Mouse (Mus musculus) liver, embryonic 14.5 days (tissue): ENCODE results near the gene Myh7.

Experiments used
- CTCF ChIP-seq: IDR thresholded peaks from 2 replicates; pipeline ENCODE4 v1.5.1; 2016; ENCODE audit warnings: antibody characterized with exemption, low read depth, control low read depth
- EP300 ChIP-seq: IDR thresholded peaks from 2 replicates; pipeline ENCODE4 v1.6.1; 2016; ENCODE audit warnings: antibody characterized with exemption, low read depth

DNA sequence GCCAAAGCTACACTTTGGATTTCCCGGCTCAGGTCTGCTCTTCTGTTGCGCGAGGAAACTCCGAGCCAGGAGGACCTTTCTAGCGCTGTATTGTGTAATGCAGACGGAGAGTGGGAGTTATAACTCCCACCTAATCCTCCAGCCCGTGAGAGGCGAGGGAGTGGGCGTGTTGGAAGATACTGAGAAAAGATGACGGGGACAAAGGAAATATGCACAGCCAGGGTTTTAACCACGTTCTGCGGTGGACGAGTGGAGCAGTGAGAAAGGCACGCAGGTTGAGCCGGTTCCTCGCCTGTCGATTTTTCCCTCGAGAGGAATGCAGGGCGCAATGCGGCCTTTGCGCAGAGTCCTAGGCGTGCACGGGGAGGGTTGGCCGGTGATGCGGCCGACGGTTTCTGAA lies 20.2 kb upstream of the Myh7 start:
- TF ChIP-seq CTCF = no peak
- TF ChIP-seq EP300 = no peak
